Mouse (Mus musculus) cortical plate, adult 2 months (tissue): ENCODE results near the gene Grip1.

Experiments used
- CTCF ChIP-seq: fragments of 200-500 bp; IDR thresholded peaks from 2 replicates; pipeline ENCODE4 v1.5.1; 2011; ENCODE audit warnings: mild to moderate bottlenecking, control low read depth, low read length; ENCODE audit not compliant: insufficient read depth; ENCODE audit errors: extremely low read depth
- POLR2A ChIP-seq: fragments of 200-500 bp; IDR thresholded peaks from 2 replicates; pipeline ENCODE4 v1.6.1; 2011; ENCODE audit warnings: mild to moderate bottlenecking, low read length, control low read depth; ENCODE audit not compliant: insufficient read depth; ENCODE audit errors: extremely low read depth

GRCm38 (mm10) chr10:119932794-119933193 lies 479.2 kb downstream of the Grip1 start:
- TF ChIP-seq CTCF: no peak
- TF ChIP-seq POLR2A: no peak
